Mouse (Mus musculus): ENCODE measurements around the gene Usp7.

- peak; percentile 28; the same call in 1 of the 2 replicates for TF ChIP-seq EP300 (IDR thresholded peaks at IDR 0.05; ENCODE audit: low read depth)
- no peak for TF ChIP-seq CTCF (IDR thresholded peaks at IDR 0.05; ENCODE audit: low read depth)
Observed at GRCm38 (mm10) chr16:8672350-8672687, 119.8 kb downstream of the Usp7 start.

Measured in liver, postnatal 0 days (tissue).